Mouse (Mus musculus) lung, postnatal 0 days (tissue): ENCODE measurements around the gene Nrxn1. TPM values are rescaled to one million over a fixed set of nuclear protein-coding genes. Genes with fewer than 3 reads are reported as not detected.
A peak's percentile ranks its signal among the peaks of the same experiment; 100 is the strongest.

ENCODE experiments used
- ATAC-seq: fragments of 200-750 bp; cut with Nextera tagmentation; 2 replicates; pipeline ENCODE4 v1.8.0; 2017; ENCODE audit warnings: moderate library complexity
- DNase-seq: peaks from one replicate; pipeline ENCODE4 v3.0.0-alpha.2; 2016; ENCODE audit warnings: low spot score
- H3K27ac ChIP-seq: fragments of 300-500 bp; sonication (generic); 2 replicates; pipeline ENCODE4 v1.5.1; 2014; ENCODE audit warnings: antibody characterized with exemption, mild to moderate bottlenecking, low read length, mixed read lengths
- H3K27me3 ChIP-seq: fragments of 300-500 bp; sonication (generic); replicated peaks from 2 replicates; pipeline ENCODE4 v1.6.1; 2014; ENCODE audit warnings: low read length, mixed read lengths; ENCODE audit not compliant: insufficient read depth
- H3K36me3 ChIP-seq: fragments of 300-500 bp; sonication (generic); 2 replicates; pipeline ENCODE4 v1.6.1; 2014; ENCODE audit warnings: low read length, mixed read lengths; ENCODE audit not compliant: insufficient read depth
- H3K4me1 ChIP-seq: fragments of 300-500 bp; sonication (generic); 2 replicates; pipeline ENCODE4 v1.6.1; 2014; ENCODE audit warnings: antibody characterized with exemption, low read depth, low read length, mixed read lengths; ENCODE audit not compliant: insufficient read depth
- H3K4me2 ChIP-seq: fragments of 300-500 bp; sonication (generic); replicated peaks from 2 replicates; pipeline ENCODE4 v1.6.1; 2014; ENCODE audit warnings: low read depth, mild to moderate bottlenecking, low read length, moderate library complexity, mixed read lengths
- H3K4me3 ChIP-seq: fragments of 300-500 bp; sonication (generic); 2 replicates; pipeline ENCODE4 v1.5.1; 2014; ENCODE audit warnings: low read depth, low read length
- H3K9ac ChIP-seq: fragments of 300-500 bp; sonication (generic); replicated peaks from 2 replicates; pipeline ENCODE4 v1.6.1; 2014; ENCODE audit warnings: low read depth, mild to moderate bottlenecking
- H3K9me3 ChIP-seq: fragments of 300-500 bp; sonication (generic); 2 replicates; pipeline ENCODE4 v1.6.1; 2016; ENCODE audit warnings: low read length, mixed read lengths
- CTCF ChIP-seq: IDR thresholded peaks from 2 replicates; pipeline ENCODE4 v1.5.1; 2016; ENCODE audit warnings: antibody characterized with exemption, mild to moderate bottlenecking
- EP300 ChIP-seq: IDR thresholded peaks from 2 replicates; pipeline ENCODE4 v1.6.1; 2016; ENCODE audit warnings: antibody characterized with exemption, mild to moderate bottlenecking, control low read depth
- WGBS: fragments of 180-500 bp; shearing (Covaris S2); extraction: QIAGEN DNeasy Blood & Tissue Kit; methylation state at CpG from one replicate; pipeline ENCODE4 v1.1.7; 2014; 5-methylcytosine and 5-hydroxymethylcytosine counted together
- polyA plus RNA-seq: library from polyadenylated mRNA; unstranded; fragments of >200 nt; fragmentation: Nextera tagmentation; extraction: Ambion mirVana; gene quantifications from 2 replicates; pipeline ENCODE4 v1.2.1, GENCODE M21; 2015

The Nrxn1 gene
- polyA plus RNA-seq, 1 experiment from 2014 or later: 1.3 TPM

- Histone ChIP-seq H3K4me3 (no peak overlapping the region), H3K27me3 (no peaks in the 10 kb centered on the region), H3K9ac (no peak overlapping the region), H3K4me1 (no peaks in the 10 kb centered on the region), H3K4me2 (no peak overlapping the region), H3K27ac (no peak overlapping the region), H3K36me3 (no peaks in the 10 kb centered on the region), H3K9me3 (no peaks in the 10 kb centered on the region)
- DNase-seq (no peak), ATAC-seq (no peak)
- TF ChIP-seq EP300: no peak
- no peak for TF ChIP-seq CTCF
- 70% methylated on average over 1 of the region's 1 CpGs for WGBS
These were observed 2.2 kb downstream of the Nrxn1 start for GRCm38 (mm10) chr17:91090631-91091030.

- Histone ChIP-seq H3K9ac (no peak overlapping the region), H3K4me3 (no peak overlapping the region), H3K27ac (no peak overlapping the region), H3K4me2 (no peak overlapping the region), H3K9me3 (no peaks in the 10 kb centered on the region), H3K27me3 (no peaks in the 10 kb centered on the region), H3K36me3 (no peaks in the 10 kb centered on the region), H3K4me1 (no peaks in the 10 kb centered on the region)
- ATAC-seq (no peak), DNase-seq (no peak)
- no peak for TF ChIP-seq CTCF
- no peak for TF ChIP-seq EP300
- 76% methylated on average over 11 of the region's 11 CpGs for WGBS
These were observed 3.9 kb downstream of the Nrxn1 start for GRCm38 (mm10) chr17:91088991-91089390.

GRCm38 (mm10) chr17:91088037-91088715 lies 4.7 kb downstream of the Nrxn1 start:
- no peak for DNase-seq
- H3K4me3 ChIP-seq: no peak overlapping the region
- no peak for ATAC-seq
- H3K4me1 ChIP-seq: no peaks in the 10 kb centered on the region
- 57% methylated on average over 68 of the region's 82 CpGs for WGBS
- H3K27ac ChIP-seq: no peak overlapping the region
- no peaks in the 10 kb centered on the region for H3K9me3 ChIP-seq
- no peaks in the 10 kb centered on the region for H3K27me3 ChIP-seq
- no peak overlapping the region for H3K4me2 ChIP-seq
- no peak for TF ChIP-seq EP300
- no peak for TF ChIP-seq CTCF
- H3K36me3 ChIP-seq: no peaks in the 10 kb centered on the region
- H3K9ac ChIP-seq: no peak overlapping the region

GRCm38 (mm10) chr17:91086412-91086811 lies 6.5 kb downstream of the Nrxn1 start:
- TF ChIP-seq EP300 (no peak), CTCF (no peak)
- WGBS: 89% methylated on average over 1 of the region's 1 CpGs
- no peaks in the 10 kb centered on the region for H3K27me3 ChIP-seq
- H3K4me1 ChIP-seq: no peaks in the 10 kb centered on the region
- no peak overlapping the region for H3K27ac ChIP-seq
- DNase-seq: peak; percentile 21
- no peak overlapping the region for H3K4me2 ChIP-seq
- no peak overlapping the region for H3K4me3 ChIP-seq
- no peak overlapping the region for H3K9ac ChIP-seq
- ATAC-seq: no peak
- H3K9me3 ChIP-seq: no peaks in the 10 kb centered on the region
- no peaks in the 10 kb centered on the region for H3K36me3 ChIP-seq

GRCm38 (mm10) chr17:91085416-91085815 lies 7.5 kb downstream of the Nrxn1 start:
- Histone ChIP-seq H3K9me3 (no peaks in the 10 kb centered on the region), H3K9ac (no peak overlapping the region), H3K4me1 (no peaks in the 10 kb centered on the region), H3K27me3 (no peaks in the 10 kb centered on the region), H3K27ac (no peak overlapping the region), H3K4me3 (no peak overlapping the region), H3K4me2 (no peak overlapping the region), H3K36me3 (no peaks in the 10 kb centered on the region)
- ATAC-seq (no peak), DNase-seq (no peak)
- TF ChIP-seq CTCF (no peak), EP300 (no peak)
- WGBS: 53% methylated on average over 2 of the region's 2 CpGs

- Histone ChIP-seq H3K4me1 (no peaks in the 10 kb centered on the region), H3K9me3 (no peaks in the 10 kb centered on the region), H3K27me3 (no peaks in the 10 kb centered on the region), H3K27ac (no peak overlapping the region), H3K36me3 (no peaks in the 10 kb centered on the region), H3K4me3 (no peak overlapping the region), H3K9ac (no peak overlapping the region), H3K4me2 (no peak overlapping the region)
- TF ChIP-seq EP300 (no peak), CTCF (no peak)
- DNase-seq (peak; percentile 12), ATAC-seq (no peak)
These were observed 13.8 kb downstream of the Nrxn1 start for GRCm38 (mm10) chr17:91079096-91079495.

GRCm38 (mm10) chr17:91074780-91075179 lies 18.1 kb downstream of the Nrxn1 start:
- H3K9me3 ChIP-seq: no peaks in the 10 kb centered on the region
- no peak overlapping the region for H3K27ac ChIP-seq
- TF ChIP-seq CTCF (no peak), EP300 (no peak)
- H3K27me3 ChIP-seq: no peaks in the 10 kb centered on the region
- H3K4me1 ChIP-seq: no peaks in the 10 kb centered on the region
- H3K4me3 ChIP-seq: no peak overlapping the region
- ATAC-seq (no peak), DNase-seq (no peak)
- no peaks in the 10 kb centered on the region for H3K36me3 ChIP-seq
- 82% methylated on average over 5 of the region's 5 CpGs for WGBS
- no peak overlapping the region for H3K4me2 ChIP-seq
- H3K9ac ChIP-seq: no peak overlapping the region
